Comparison of ENCODE assay signal across 8 mouse cellular contexts in genomic region chr3:37860034-37860714, GRCm38 (mm10).
DNase-seq lines count a peak whose midpoint lies in the region; ATAC-seq and TF ChIP-seq lines count a peak whose summit lies in the region.

No protein-coding gene starts in this region.

- H3K9ac ChIP-seq in hindbrain, embryonic 16.5 days (ENCODE audit: low read depth, low read length), result no peak overlapping the region
- no peak overlapping the region for H3K9ac ChIP-seq in hindbrain, embryonic 12.5 days
- no peak overlapping the region for H3K9ac ChIP-seq in intestine, embryonic 15.5 days

- peak; percentile 4 for DNase-seq in G1E (ENCODE audit: low spot score)
- peak; percentile 88 to 90 for DNase-seq in cerebellum, adult 18-20 months
- DNase-seq in embryo, embryonic 9.5 days (ENCODE audit: extremely low spot score), result no peak

- 57% methylated on average over 13 of the region's 13 CpGs for WGBS in hindbrain, embryonic 16.5 days
- WGBS in hindbrain, embryonic 12.5 days, result 76% methylated on average over 13 of the region's 13 CpGs
- 38% methylated on average over 13 of the region's 13 CpGs for WGBS in intestine, embryonic 15.5 days

- ATAC-seq in hindbrain, embryonic 16.5 days, result peak; percentile 86
- ATAC-seq in hindbrain, embryonic 12.5 days (ENCODE audit: low FRiP score), result no peak
- ATAC-seq in G1E (ENCODE audit: extremely low read depth, insufficient number of reproducible peaks, low FRiP score, poor library complexity, severe bottlenecking), result no peak
- peak; percentile 82 for ATAC-seq in intestine, embryonic 15.5 days
- peak; percentile 78 for ATAC-seq in megakaryocyte-erythroid progenitor cell, adult 5-6 weeks (replicated peaks; ENCODE audit: low FRiP score, low TSS enrichment, poor library complexity, severe bottlenecking)
- no peak for ATAC-seq in erythroblast, adult 5-6 weeks (replicated peaks; ENCODE audit: low FRiP score, poor library complexity, severe bottlenecking)

- H3K4me3 ChIP-seq in hindbrain, embryonic 16.5 days (ENCODE audit: low read length), result no peak overlapping the region
- H3K4me3 ChIP-seq in hindbrain, embryonic 12.5 days, result no peak overlapping the region
- H3K4me3 ChIP-seq in G1E (ENCODE audit: low read depth, low read length), result no peak overlapping the region
- H3K4me3 ChIP-seq in intestine, embryonic 15.5 days (replicated peaks), result no peak overlapping the region

- H3K27ac ChIP-seq in hindbrain, embryonic 16.5 days (ENCODE audit: low read depth, low read length), result no peak overlapping the region
- no peak overlapping the region for H3K27ac ChIP-seq in hindbrain, embryonic 12.5 days
- no peak overlapping the region for H3K27ac ChIP-seq in intestine, embryonic 15.5 days

- no peaks in the 10 kb centered on the region for H3K9me3 ChIP-seq in hindbrain, embryonic 16.5 days (ENCODE audit: control insufficient read depth, low read length)
- H3K9me3 ChIP-seq in hindbrain, embryonic 12.5 days (replicated peaks), result no peaks in the 10 kb centered on the region
- no peaks in the 10 kb centered on the region for H3K9me3 ChIP-seq in G1E (replicated peaks)
- H3K9me3 ChIP-seq in intestine, embryonic 15.5 days, result no peaks in the 10 kb centered on the region

- H3K4me1 ChIP-seq in hindbrain, embryonic 16.5 days (ENCODE audit: control insufficient read depth, insufficient read depth, low read depth, low read length), result peaks cover 3% of the 10 kb centered on the region; the same call in 1 of the 2 replicates
- H3K4me1 ChIP-seq in hindbrain, embryonic 12.5 days, result no peaks in the 10 kb centered on the region
- H3K4me1 ChIP-seq in G1E (ENCODE audit: insufficient read depth, low read depth, low read length), result no peaks in the 10 kb centered on the region
- 0 out of 2 replicates have a peak, but pooled peaks cover 12% of the 10 kb centered on the region for H3K4me1 ChIP-seq in intestine, embryonic 15.5 days (replicated peaks)

- TF ChIP-seq CTCF in G1E (IDR thresholded peaks at IDR 0.05; ENCODE audit: low read depth, low read length), result no peak

- no peaks in the 10 kb centered on the region for H3K27me3 ChIP-seq in hindbrain, embryonic 16.5 days (replicated peaks; ENCODE audit: control insufficient read depth, insufficient read depth, low read length)
- no peaks in the 10 kb centered on the region for H3K27me3 ChIP-seq in hindbrain, embryonic 12.5 days
- 0 out of 2 replicates have a peak, but pooled peaks cover 5% of the 10 kb centered on the region for H3K27me3 ChIP-seq in G1E (ENCODE audit: insufficient read depth, low read length)
- no peaks in the 10 kb centered on the region for H3K27me3 ChIP-seq in intestine, embryonic 15.5 days (replicated peaks)

- H3K4me2 ChIP-seq in hindbrain, embryonic 16.5 days (ENCODE audit: low read length), result no peak overlapping the region
- H3K4me2 ChIP-seq in hindbrain, embryonic 12.5 days (replicated peaks), result no peak overlapping the region
- H3K4me2 ChIP-seq in intestine, embryonic 15.5 days (replicated peaks), result no peak overlapping the region

- no peaks in the 10 kb centered on the region for H3K36me3 ChIP-seq in hindbrain, embryonic 16.5 days (ENCODE audit: control insufficient read depth, insufficient read depth, low read length)
- no peaks in the 10 kb centered on the region for H3K36me3 ChIP-seq in hindbrain, embryonic 12.5 days
- H3K36me3 ChIP-seq in G1E (replicated peaks), result no peaks in the 10 kb centered on the region
- H3K36me3 ChIP-seq in intestine, embryonic 15.5 days, result no peaks in the 10 kb centered on the region

Comparison
In these comparisons a context has a peak if more than half of its experiments do, and no peak if none do; other contexts are left out.
1. ATAC-seq: peak in hindbrain, embryonic 16.5 days (single experiment), intestine, embryonic 15.5 days (single experiment) and megakaryocyte-erythroid progenitor cell, adult 5-6 weeks (single experiment); none in hindbrain, embryonic 12.5 days (single experiment), G1E (single experiment) and erythroblast, adult 5-6 weeks (single experiment).